Mouse (Mus musculus): ENCODE data around the gene Morf4l2.

GRCm38 (mm10) chrX:136692294-136692675, 51.2 kb downstream of the Morf4l2 start:
- TF ChIP-seq CTCF (IDR thresholded peaks at IDR 0.05; ENCODE audit: borderline replicate concordance, insufficient read depth, low read length) (no peak), POLR2A (IDR thresholded peaks at IDR 0.05; ENCODE audit: low read depth, low read length) (no peak)
